Mouse (Mus musculus) liver, adult 2 months (tissue): ENCODE results near the gene Kcnd3. TPM values are rescaled to one million over a fixed set of nuclear protein-coding genes. Genes with fewer than 3 reads are reported as not detected.

Source experiments
- DNase-seq: peaks from one replicate; pipeline ENCODE4 v3.0.0-alpha.2; 2011; ENCODE audit warnings: low read depth, low spot score; ENCODE audit errors: extremely low read depth
- H3K27ac ChIP-seq: fragments of 200-500 bp; replicated peaks from 2 replicates; pipeline ENCODE4 v1.5.1; 2012; ENCODE audit warnings: low read depth, mild to moderate bottlenecking, control low read depth, inconsistent platforms, low read length; ENCODE audit not compliant: insufficient read depth
- H3K27me3 ChIP-seq: fragments of 200-500 bp; 2 replicates; pipeline ENCODE4 v1.6.1; 2012; ENCODE audit warnings: mild to moderate bottlenecking, moderate library complexity, low read length, inconsistent platforms; ENCODE audit not compliant: control insufficient read depth, insufficient read depth
- H3K36me3 ChIP-seq: fragments of 200-500 bp; 2 replicates; pipeline ENCODE4 v1.6.1; 2012; ENCODE audit warnings: low read length, inconsistent platforms; ENCODE audit not compliant: control insufficient read depth, insufficient read depth
- H3K4me1 ChIP-seq: fragments of 200-500 bp; 2 replicates; pipeline ENCODE4 v1.6.1; 2011; ENCODE audit warnings: low read length; ENCODE audit not compliant: control insufficient read depth, insufficient read depth
- H3K4me3 ChIP-seq: fragments of 200-500 bp; 2 replicates; pipeline ENCODE4 v1.5.1; 2011; ENCODE audit warnings: low read depth, mild to moderate bottlenecking, control low read depth, low read length, moderate library complexity; ENCODE audit not compliant: insufficient read depth
- H3K79me2 ChIP-seq: fragments of 200-500 bp; 2 replicates; pipeline ENCODE4 v1.6.1; 2012; ENCODE audit warnings: inconsistent platforms, mild to moderate bottlenecking, low read length, moderate library complexity; ENCODE audit not compliant: control insufficient read depth, insufficient read depth
- H3K9ac ChIP-seq: fragments of 200-500 bp; 2 replicates; pipeline ENCODE4 v1.6.1; 2012; ENCODE audit warnings: low read depth, mild to moderate bottlenecking, control low read depth, inconsistent platforms, low read length
- CTCF ChIP-seq: fragments of 200-500 bp; IDR thresholded peaks from 2 replicates; pipeline ENCODE4 v1.5.1; 2011; ENCODE audit warnings: low read depth, low read length, control low read depth
- POLR2A ChIP-seq: fragments of 200-500 bp; IDR thresholded peaks from 2 replicates; pipeline ENCODE4 v1.6.1; 2011; ENCODE audit warnings: low read length, control low read depth; ENCODE audit not compliant: insufficient read depth; ENCODE audit errors: extremely low read depth
- WGBS: fragments of 180-500 bp; shearing (Covaris S2); methylation state at CpG from one replicate; pipeline ENCODE4 v1.1.7; 2018; 5-methylcytosine and 5-hydroxymethylcytosine counted together
- polyA plus RNA-seq: library from polyadenylated mRNA; depleted of rRNA; stranded (reverse); fragments of >200 nt; gene quantifications from 2 replicates; pipeline ENCODE4 v1.2.3, GENCODE M21; 2012
- total RNA-seq: library from RNA; depleted of rRNA; stranded (reverse); fragments of >200 nt; gene quantifications from 2 replicates; pipeline ENCODE4 v1.2.3, GENCODE M21; 2014

Kcnd3 gene
- total and polyA plus RNA-seq, 2 experiments: under 0.01 to 0.04 TPM

- TF ChIP-seq CTCF (no peak), POLR2A (no peak)
- Histone ChIP-seq H3K4me3 (no peak overlapping the region), H3K36me3 (no peaks in the 10 kb centered on the region), H3K4me1 (no peaks in the 10 kb centered on the region), H3K79me2 (no peaks in the 10 kb centered on the region), H3K27me3 (no peaks in the 10 kb centered on the region), H3K9ac (no peak overlapping the region), H3K27ac (no peak overlapping the region)
- WGBS: 84% methylated on average over 4 of the region's 4 CpGs
- no peak for DNase-seq
Measured at GRCm38 (mm10) chr3:105506592-105506991, 54.5 kb downstream of the Kcnd3 start.

GRCm38 (mm10) chr3:105509321-105509720 lies 57.2 kb downstream of the Kcnd3 start:
- TF ChIP-seq CTCF: no peak
- no peaks in the 10 kb centered on the region for H3K4me1 ChIP-seq
- H3K27ac ChIP-seq: no peak overlapping the region
- no peak overlapping the region for H3K9ac ChIP-seq
- no peaks in the 10 kb centered on the region for H3K36me3 ChIP-seq
- H3K27me3 ChIP-seq: no peaks in the 10 kb centered on the region
- H3K4me3 ChIP-seq: no peak overlapping the region
- DNase-seq: no peak
- no peaks in the 10 kb centered on the region for H3K79me2 ChIP-seq
- 69% methylated on average over 4 of the region's 4 CpGs for WGBS

- WGBS: 9% methylated on average over 2 of the region's 2 CpGs
- TF ChIP-seq POLR2A (no peak), CTCF (no peak)
- H3K9ac ChIP-seq: no peak overlapping the region
Measured at GRCm38 (mm10) chr3:105511836-105512235, 59.7 kb downstream of the Kcnd3 start.

GRCm38 (mm10) chr3:105514215-105514614 lies 62.1 kb downstream of the Kcnd3 start:
- TF ChIP-seq POLR2A (no peak), CTCF (no peak)
- WGBS: 29% methylated on average over 3 of the region's 3 CpGs

More at GRCm38 (mm10) chr3:105511836-105512235, 59.7 kb downstream of the Kcnd3 start:
- Histone ChIP-seq H3K4me1 (no peaks in the 10 kb centered on the region), H3K27me3 (no peaks in the 10 kb centered on the region), H3K79me2 (no peaks in the 10 kb centered on the region), H3K36me3 (no peaks in the 10 kb centered on the region), H3K4me3 (no peak overlapping the region), H3K27ac (no peak overlapping the region)
- DNase-seq: no peak

GRCm38 (mm10) chr3:105515035-105515434 lies 62.9 kb downstream of the Kcnd3 start:
- no peaks in the 10 kb centered on the region for H3K36me3 ChIP-seq
- TF ChIP-seq POLR2A (no peak), CTCF (no peak)

More at GRCm38 (mm10) chr3:105514215-105514614, 62.1 kb downstream of the Kcnd3 start:
- H3K4me3 ChIP-seq: no peak overlapping the region
- no peaks in the 10 kb centered on the region for H3K27me3 ChIP-seq
- H3K27ac ChIP-seq: no peak overlapping the region
- H3K79me2 ChIP-seq: no peaks in the 10 kb centered on the region
- H3K9ac ChIP-seq: no peak overlapping the region
- H3K4me1 ChIP-seq: no peaks in the 10 kb centered on the region
- no peak for DNase-seq
- no peaks in the 10 kb centered on the region for H3K36me3 ChIP-seq

GRCm38 (mm10) chr3:105515640-105516039 lies 63.5 kb downstream of the Kcnd3 start:
- DNase-seq: no peak
- Histone ChIP-seq H3K4me1 (no peaks in the 10 kb centered on the region), H3K27me3 (no peaks in the 10 kb centered on the region), H3K9ac (no peak overlapping the region), H3K36me3 (no peaks in the 10 kb centered on the region), H3K27ac (no peak overlapping the region), H3K4me3 (no peak overlapping the region), H3K79me2 (no peaks in the 10 kb centered on the region)
- 76% methylated on average over 1 of the region's 1 CpGs for WGBS
- TF ChIP-seq CTCF (no peak), POLR2A (no peak)

More at GRCm38 (mm10) chr3:105515035-105515434, 62.9 kb downstream of the Kcnd3 start:
- DNase-seq: no peak
- no peak overlapping the region for H3K4me3 ChIP-seq
- H3K9ac ChIP-seq: no peak overlapping the region
- H3K4me1 ChIP-seq: no peaks in the 10 kb centered on the region
- H3K27ac ChIP-seq: no peak overlapping the region
- H3K79me2 ChIP-seq: no peaks in the 10 kb centered on the region
- no peaks in the 10 kb centered on the region for H3K27me3 ChIP-seq
